Mouse (Mus musculus) heart, postnatal 10 days (tissue): ENCODE data around the gene Vta1. TPM values are rescaled to one million over a fixed set of nuclear protein-coding genes. Genes with fewer than 3 reads are reported as not detected.
A peak's percentile ranks its signal among the peaks of the same experiment; 100 is the strongest.

Experiments
- DNase-seq, 2 experiments: peaks; one replicate each; pipeline ENCODE4 v3.0.0; 2021
- intact Hi-C: fragments of 180-260 bp; cut with DNase I; formaldehyde crosslinking; loops from one replicate; pipeline ENCODE4 v1.15.1; 2025
- total RNA-seq, 2 experiments: library from RNA; stranded (reverse); gene quantifications; 2 replicates each; pipeline ENCODE4 v1.2.3; 2021

Vta1 gene
- total RNA-seq: 10 to 100 TPM; 36.5 to 44.5 TPM

DNA sequence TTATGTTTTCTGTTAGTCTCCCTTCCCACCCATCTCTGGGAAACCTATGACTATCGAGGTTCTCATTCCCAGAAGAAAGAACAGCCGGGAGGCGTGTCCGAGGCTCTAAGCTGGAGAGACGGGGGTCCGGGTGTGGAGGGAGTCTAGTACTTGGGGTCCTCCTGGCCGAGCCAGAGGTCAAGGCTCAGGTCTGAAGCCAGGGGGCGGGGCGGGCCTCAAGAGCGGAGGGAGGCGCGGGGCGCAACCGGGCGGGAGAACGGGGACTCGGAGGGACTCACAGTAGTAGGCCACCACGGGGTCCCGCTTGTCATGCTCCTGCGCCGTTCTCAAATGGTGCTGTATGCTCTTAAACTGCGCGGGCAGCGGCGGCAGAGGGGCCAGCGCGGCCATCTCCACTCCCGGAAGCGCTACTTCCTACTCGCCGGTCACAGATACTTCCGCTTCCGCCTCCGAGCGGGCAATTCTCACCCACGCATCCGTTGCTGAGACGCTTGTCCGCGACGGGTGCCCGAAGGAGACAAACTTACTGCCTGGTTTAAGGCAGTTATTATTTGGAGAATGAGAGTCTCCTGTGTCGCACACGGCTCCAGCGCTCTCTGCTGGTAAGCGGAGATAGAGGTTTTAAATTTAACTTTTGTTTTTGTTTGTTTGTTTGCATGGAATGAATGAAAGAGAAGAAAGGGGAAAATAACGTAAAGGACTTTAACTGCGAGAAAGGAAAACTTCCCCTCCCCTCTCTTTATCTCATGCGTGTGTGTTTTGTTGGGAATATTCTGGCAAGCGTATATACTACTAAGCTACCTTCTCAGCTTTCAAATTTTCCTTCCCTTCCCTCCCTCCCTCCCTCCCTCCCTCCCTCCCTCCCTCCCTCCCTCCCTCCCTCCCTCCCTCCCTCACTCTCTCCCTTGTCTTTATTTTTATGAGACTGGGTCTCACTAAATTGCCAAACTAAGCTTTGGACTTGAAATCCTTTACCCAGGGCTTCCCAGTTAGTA lies at the start of gene Vta1, which contains the start of gene Nmbr:
TSS of gene Vta1 (minus strand) at position 489 of the 995 bp plus-strand sequence.
TSS of gene Nmbr (plus strand) at position 520 of the 995 bp plus-strand sequence.
- intact Hi-C loops: loop anchor here (1.0 to 10.0 kb wide), 4 partner anchors 161 to 1687 kb away; partner anchors contain the start of gene Adgrg6
- DNase-seq: peak; percentile 99

DNA sequence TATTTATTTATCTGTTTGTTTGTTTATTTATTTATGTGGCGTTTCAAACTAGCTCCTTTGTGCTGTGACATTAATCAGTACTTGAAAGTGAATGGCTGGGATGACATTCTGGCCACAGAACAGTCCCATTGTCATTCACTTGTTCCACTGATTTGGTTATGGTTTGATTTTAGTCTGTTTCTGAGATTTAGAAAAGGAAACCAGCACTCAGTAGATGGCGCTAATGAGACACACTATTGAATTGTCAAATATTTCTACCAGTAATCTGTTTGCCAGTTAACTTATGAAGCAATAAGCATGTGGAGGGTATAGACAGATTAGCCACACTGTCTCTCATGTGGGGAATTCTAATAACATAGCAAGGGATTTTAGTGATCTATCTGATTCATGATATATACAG lies 28.9 kb upstream of the Vta1 start:
- intact Hi-C loops: loop anchor here (2.0 kb wide), 1 partner anchor 439 kb away; no protein-coding TSS in a partner anchor
- peak; percentile 24 to 63 for DNase-seq

DNA sequence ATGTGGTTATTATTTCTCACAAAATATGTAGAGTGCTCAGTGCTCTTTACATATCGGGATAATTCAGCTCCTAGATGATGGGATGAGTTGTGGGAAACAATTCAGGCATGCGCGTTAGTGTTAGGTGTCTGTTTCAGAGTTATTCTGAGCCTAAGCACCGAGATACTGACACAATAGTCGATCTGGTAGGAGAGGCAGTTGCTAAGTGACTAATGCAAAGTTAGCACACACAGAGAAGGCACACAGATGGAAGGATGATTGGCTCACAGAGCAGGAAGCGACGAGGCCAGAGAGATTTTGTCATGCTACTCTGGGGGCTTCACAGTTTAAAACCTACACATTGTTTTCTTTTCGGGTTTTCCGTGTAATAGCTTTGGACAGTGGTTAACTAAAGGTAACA lies 20.3 kb upstream of the Vta1 start:
- intact Hi-C loops: no loop called here
- no peak for DNase-seq

DNA sequence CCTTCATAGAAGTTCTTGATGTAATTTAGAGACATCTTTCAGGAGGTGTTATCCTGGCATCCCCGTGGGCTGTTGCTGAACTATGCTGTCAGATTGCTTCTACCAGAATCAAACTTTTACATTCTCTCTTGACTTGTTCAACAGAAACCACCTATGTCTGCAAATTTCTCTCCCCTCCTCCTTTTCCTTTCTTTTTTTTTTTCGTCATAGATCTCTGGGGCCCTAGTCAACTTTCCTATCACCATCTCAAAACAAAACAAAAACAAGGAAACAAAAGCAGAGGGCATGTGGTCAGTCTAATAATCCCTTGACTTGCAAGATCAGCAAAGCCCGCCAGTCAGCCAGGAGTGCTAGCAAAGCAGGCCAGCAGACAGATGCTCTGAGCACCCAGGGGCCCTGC lies 12.8 kb upstream of the Vta1 start, which contains the start of gene Gje1:
TSS of gene Gje1 (minus strand) at position 101 of the 400 bp plus-strand sequence.
- no peak for DNase-seq
- intact Hi-C loops: no loop called here

DNA sequence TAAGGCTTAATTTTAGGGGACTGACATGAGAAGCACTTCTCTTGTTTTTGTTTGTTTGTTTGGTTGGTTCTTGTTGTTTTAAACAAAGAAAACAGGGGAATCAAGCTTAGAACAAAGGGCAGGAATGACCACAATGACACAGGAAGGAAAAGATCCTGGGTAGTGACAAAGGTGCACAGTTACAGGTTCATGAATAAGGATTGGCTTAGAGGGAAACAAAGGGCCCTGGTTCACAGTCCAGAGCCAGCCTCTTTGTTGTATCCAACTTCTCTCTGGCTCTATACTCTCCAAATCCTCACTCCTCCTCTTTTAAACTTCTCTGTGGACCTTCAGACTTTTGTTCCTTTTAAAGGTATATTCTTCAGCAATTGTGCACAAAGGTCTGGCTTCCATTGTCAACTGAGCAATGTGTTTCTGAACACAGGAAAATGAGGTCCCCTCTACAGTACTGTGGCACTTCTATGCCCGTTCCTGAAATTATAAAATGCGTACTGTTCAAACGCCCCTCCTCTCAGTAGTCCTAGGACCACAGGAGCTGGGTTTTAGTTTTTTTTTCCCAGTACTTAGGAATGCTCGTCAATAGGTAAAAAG lies 1.4 kb downstream of the Vta1 start:
- intact Hi-C loops: loop anchor here (2.0 to 10.0 kb wide), 2 partner anchors 159 to 1685 kb away; partner anchors contain the start of gene Adgrg6
- DNase-seq: no peak

DNA sequence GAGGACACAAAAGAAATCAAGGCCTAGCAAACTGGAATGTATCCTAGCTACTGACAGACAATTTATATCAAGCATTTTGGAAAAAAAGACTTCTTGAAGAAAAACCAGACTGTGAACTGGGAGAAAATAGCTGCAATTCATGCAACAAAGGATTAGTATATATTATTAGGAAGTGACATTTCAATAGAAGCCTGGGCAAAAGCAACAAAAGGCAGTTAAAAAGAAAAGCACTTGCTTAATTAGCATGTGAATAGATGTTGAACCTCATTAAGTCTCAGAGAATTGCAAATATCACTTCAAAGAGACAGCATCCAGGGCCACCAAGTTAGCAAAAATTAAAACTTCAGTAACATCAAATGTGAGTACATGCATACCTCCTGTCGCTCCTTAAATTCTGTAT lies 2.1 kb downstream of the Vta1 start:
- intact Hi-C loops: loop anchor here (10.0 kb wide), 1 partner anchor 158 kb away; the partner anchor contains the start of gene Adgrg6

DNA sequence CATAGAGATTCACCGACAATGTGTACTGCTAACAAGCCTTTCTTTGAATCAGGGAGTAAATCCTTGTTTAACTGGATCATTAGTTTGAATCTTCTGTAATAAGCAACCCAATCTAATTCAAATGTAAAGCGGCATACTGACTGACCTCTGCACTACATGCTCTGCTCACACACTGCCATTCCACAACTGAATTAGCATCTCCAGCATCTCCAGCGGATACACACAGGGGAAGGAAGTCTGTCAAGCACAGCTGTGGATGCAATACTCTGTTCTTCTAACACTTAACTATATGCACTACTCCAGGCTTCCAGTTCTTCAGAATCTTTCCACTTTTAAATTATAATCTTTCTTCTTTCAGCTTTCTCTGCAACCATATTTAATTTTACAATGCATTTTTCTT lies 15.0 kb downstream of the Vta1 start:
- intact Hi-C loops: no loop called here

More for the DNA sequence above, 2.1 kb downstream of the Vta1 start:
- DNase-seq: no peak

DNA sequence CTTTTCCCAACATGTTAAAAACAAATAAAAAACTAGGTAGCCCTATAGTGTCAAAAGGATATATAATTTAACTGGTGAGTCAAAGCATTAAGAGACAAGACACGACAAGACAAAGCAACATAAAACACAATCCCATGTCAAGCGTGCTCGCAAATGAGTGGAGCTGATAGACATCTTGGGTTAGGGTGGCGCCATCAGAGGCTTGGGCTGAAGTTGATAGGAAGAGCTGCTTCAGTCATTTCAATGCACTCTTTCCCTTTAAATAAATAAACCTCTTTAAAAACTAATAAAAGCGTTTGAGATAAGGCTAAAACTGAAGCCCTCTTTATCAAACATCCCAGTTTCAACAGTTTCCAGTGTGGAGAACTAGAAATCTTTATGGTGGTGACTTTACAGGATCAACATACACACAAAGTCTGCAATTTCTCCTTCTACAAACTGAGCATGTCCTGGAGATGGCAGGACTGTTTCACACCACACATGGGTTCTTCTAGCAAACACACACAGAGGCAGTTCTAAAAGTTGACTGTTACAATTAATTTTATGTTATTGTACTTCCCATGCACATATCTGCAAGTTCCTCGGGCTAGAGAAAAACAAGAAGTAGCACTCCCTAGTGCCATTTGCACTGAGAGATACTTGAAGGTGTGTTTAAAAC lies 16.4 kb downstream of the Vta1 start:
- intact Hi-C loops: no loop called here
- DNase-seq: no peak

More for the DNA sequence above, 15.0 kb downstream of the Vta1 start:
- DNase-seq: no peak

DNA sequence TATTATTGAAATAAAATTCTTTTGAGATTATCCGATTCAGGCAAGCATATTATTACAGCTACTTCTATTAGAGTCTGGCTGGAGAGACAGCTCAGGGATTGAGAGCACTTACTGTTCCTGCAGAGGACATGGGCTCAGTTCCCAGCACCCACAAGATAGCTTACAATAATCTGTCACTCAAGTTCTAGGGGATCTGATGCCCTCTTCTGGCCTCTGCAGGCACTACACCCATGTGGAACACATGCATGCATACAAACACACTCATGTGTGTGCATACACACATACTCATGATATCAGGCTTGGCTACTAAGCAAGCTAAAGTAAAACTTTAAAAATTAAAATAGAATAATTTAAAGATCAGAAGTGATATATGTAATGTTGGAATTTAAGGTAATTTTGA lies 19.7 kb downstream of the Vta1 start:
- DNase-seq: no peak
- intact Hi-C loops: no loop called here

DNA sequence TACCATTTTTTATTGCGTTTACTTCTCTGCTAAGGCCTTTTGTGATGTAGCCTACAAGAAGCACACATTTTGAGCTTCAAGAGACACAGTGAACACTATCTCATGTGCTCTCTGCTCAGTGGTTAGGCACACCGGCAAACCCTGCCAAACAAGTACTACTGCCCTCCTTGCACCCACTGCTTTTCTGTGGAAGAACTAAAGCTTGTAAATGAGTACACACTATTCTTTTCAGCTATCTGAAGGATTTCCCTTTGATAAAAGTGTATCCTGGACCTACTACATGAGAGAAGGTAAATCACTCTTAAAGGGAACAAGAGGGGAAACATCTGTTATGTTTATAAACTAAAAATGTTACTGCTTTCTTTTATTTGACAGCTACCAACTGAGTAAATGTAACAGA lies 39.2 kb downstream of the Vta1 start:
- DNase-seq: no peak
- intact Hi-C loops: no loop called here

DNA sequence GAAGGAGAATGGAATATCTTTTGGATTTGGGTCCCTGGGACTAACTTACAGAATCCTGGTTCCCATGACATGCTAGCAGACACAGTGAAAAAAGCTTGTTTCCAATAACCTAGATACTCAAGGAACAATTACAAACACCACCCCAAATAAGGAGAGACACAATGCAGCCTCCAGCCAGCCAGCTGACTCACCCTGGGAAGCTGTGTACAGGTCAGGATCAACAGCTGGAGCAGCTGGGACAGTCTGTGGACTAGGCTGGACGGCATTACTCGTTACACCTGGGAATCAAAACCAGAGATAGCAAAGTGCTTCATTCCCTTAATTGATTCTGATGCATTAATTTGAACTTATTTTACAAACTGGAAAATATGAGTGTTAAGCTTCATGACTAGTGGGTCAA lies 44.5 kb downstream of the Vta1 start:
- intact Hi-C loops: no loop called here
- peak; percentile 41 to 43 for DNase-seq

DNA sequence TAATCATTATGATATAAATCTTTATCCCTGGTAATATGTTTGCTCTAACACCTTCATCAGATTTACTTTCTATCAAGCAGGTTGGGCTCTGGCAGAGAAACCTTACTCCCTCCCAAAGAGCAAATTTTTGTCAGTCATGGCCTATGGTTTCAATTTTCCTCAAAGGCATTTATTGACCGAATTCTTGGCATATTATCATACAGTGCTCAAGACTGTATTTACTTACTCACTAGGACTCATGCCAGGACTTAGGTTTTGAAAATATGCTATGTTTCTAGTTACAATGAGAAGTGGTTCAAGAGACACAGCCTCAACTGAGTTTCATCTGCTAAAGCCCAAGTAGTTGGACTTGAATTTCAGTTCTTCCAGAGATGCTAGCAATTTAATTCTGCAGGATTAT lies 65.7 kb downstream of the Vta1 start:
- intact Hi-C loops: no loop called here
- no peak for DNase-seq

DNA sequence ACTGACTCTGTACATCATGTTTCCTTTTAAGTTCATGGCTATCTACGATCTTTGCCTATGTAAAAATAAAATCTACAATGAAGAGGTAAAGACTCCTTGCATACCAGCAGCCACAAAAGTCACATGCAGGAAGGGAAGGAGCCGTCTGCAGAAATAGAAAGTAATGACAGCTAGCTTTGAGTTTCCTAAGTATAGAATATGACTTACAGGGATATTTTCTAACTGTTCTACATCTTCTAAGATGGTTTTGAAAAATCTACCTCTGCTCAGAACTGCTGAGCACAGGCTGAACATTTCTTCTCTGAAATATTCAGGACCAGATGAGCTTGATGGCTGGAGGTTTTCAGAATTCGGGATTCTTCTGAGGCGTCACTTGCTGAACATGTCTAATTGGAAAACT lies 66.3 kb downstream of the Vta1 start:
- intact Hi-C loops: no loop called here
- no peak for DNase-seq

DNA sequence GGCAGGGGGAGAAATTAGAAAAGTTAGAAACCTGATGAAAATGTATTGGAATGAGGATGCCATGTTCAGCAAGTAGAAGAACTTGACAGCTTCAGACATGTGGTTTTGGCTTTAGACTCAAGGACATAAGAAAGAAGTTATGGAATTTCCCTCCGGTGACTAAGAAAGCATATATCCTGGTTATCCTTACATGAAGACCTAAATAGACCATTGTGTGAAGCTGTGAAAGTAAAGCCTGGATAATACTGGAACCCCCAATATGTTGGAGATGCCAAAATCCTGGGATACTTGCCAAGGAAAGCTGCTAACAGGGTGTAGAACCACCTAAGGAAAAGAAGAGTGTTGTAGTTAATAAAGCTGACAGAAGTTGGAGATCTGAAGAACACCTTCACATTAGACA lies 79.7 kb downstream of the Vta1 start:
- no peak for DNase-seq
- intact Hi-C loops: no loop called here

DNA sequence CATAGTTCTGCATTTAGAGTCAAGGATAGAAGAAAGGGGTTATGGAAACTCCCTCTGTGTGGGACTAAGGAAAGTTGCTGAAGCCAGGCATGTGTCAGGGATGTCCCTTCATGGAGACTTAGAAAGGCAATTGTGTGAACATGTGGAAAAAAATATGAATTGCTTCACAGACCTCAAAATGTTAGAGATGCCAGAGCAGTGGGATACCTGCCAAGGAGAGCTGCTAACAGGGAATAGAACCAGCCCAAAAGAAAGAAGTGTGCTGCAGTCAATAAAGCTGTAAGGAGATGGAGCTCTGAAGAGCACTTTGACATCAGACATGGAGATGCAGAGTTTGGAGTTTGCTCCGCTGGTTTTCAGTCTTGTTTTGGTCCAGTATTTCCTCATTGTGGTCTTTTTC lies 86.2 kb downstream of the Vta1 start:
- DNase-seq: no peak
- intact Hi-C loops: no loop called here

DNA sequence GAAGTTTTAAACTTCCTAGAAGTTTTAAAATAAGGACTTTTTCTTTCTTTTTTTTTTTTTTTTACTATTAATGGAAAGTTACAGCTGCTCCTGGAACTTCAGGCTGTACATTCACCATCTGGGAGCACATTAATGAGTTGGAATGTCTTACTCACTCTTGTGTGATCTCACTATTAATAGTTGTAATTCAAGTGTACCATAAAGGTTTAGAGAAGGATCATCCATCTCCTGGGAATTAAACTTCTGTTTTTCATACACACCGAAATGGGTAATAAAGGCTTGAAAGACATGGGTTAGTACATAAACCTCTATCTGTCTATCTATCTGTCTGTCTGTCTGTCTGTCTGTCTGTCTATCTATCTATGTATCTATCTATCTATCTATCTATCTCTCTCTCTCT lies 87.1 kb downstream of the Vta1 start:
- intact Hi-C loops: no loop called here
- no peak for DNase-seq

DNA sequence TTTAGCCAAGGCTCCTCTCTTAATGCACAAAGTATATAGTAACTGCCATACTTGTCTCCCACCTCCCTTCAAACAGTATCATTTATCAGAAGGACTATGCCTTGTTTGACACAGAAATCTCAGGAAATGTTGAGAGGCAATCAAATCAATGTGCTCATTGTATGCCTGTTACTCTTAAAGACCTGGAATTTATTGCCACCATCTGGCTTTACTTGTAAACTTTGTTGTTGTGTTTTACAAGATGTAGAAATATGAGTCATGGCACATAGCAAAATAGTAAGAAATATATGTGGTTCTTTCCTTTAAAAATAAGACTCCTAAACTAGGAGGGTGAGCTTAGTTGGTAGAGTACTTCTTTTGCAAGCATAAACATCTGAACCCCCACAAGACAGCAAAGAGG lies 89.9 kb downstream of the Vta1 start:
- intact Hi-C loops: loop anchor here (1.0 kb wide), 1 partner anchor 9 kb away; no protein-coding TSS in a partner anchor
- DNase-seq: no peak

DNA sequence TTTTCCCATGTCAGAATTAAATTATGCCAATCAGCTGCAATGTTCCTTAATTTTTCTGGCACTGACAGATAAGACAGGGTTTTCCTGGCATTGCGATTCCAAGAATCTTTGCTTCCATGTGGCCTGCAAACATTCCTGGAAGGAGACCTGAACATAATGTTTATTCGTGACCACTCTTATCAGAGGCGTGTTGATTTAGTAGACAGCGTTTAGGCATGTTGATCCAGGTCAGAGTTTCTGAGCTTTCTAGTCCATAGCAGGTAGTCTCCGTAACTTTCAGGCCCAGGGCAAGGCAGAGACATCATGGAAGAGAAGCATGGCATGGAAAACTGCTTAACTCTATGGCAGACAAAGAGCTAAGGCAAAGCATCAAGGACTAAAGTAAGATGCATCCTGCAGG lies 97.8 kb downstream of the Vta1 start:
- DNase-seq: no peak
- intact Hi-C loops: no loop called here
